Mouse (Mus musculus) embryonic facial prominence, embryonic 14.5 days (tissue): ENCODE measurements around the gene Polk. TPM values are rescaled to one million over a fixed set of nuclear protein-coding genes. Genes with fewer than 3 reads are reported as not detected.

Experiments used
- ATAC-seq: fragments of 200-750 bp; cut with Nextera tagmentation; 2 replicates; pipeline ENCODE4 v1.8.0; 2017; ENCODE audit warnings: low read depth, moderate number of reproducible peaks, moderate TSS enrichment
- DNase-seq: peaks from one replicate; pipeline ENCODE4 v3.0.0-alpha.2; 2015; ENCODE audit warnings: low spot score
- H3K27ac ChIP-seq: fragments of 300-500 bp; sonication (generic); replicated peaks from 2 replicates; pipeline ENCODE4 v1.5.1; 2014; ENCODE audit warnings: low read depth, mild to moderate bottlenecking, low read length, moderate library complexity
- H3K27me3 ChIP-seq: fragments of 300-500 bp; sonication (generic); replicated peaks from 2 replicates; pipeline ENCODE4 v1.6.1; 2014; ENCODE audit warnings: low read length; ENCODE audit not compliant: control insufficient read depth, insufficient read depth
- H3K36me3 ChIP-seq: fragments of 300-500 bp; sonication (generic); 2 replicates; pipeline ENCODE4 v1.6.1; 2014; ENCODE audit warnings: low read length, mixed read lengths; ENCODE audit not compliant: control insufficient read depth, insufficient read depth
- H3K4me1 ChIP-seq: fragments of 300-500 bp; sonication (generic); 2 replicates; pipeline ENCODE4 v1.6.1; 2014; ENCODE audit warnings: antibody characterized with exemption, low read length; ENCODE audit not compliant: control insufficient read depth, insufficient read depth
- H3K4me2 ChIP-seq: fragments of 300-500 bp; sonication (generic); 2 replicates; pipeline ENCODE4 v1.6.1; 2014; ENCODE audit warnings: low read depth, mild to moderate bottlenecking, low read length, moderate library complexity, mixed read lengths
- H3K4me3 ChIP-seq: fragments of 300-500 bp; sonication (generic); 2 replicates; pipeline ENCODE4 v1.5.1; 2014; ENCODE audit warnings: low read depth, mild to moderate bottlenecking, low read length
- H3K9ac ChIP-seq: fragments of 300-500 bp; sonication (generic); 2 replicates; pipeline ENCODE4 v1.6.1; 2014; ENCODE audit warnings: low read depth, mild to moderate bottlenecking, low read length, moderate library complexity, mixed read lengths
- H3K9me3 ChIP-seq: fragments of 300-500 bp; sonication (generic); 2 replicates; pipeline ENCODE4 v1.6.1; 2016; ENCODE audit warnings: low read length; ENCODE audit not compliant: control insufficient read depth
- WGBS: fragments of 180-500 bp; shearing (Covaris S2); extraction: QIAGEN DNeasy Blood & Tissue Kit; methylation state at CpG from one replicate; pipeline ENCODE4 v1.1.7; 2014; 5-methylcytosine and 5-hydroxymethylcytosine counted together
- polyA plus RNA-seq: library from polyadenylated mRNA; unstranded; fragments of >200 nt; fragmentation: Nextera tagmentation; extraction: Ambion mirVana; gene quantifications from 2 replicates; pipeline ENCODE4 v1.2.1, GENCODE M21; 2014

The Polk gene
- polyA plus RNA-seq, 1 experiment from 2014 or later, result 10.1 TPM

GRCm38 (mm10) chr13:96470556-96470955 lies 71.8 kb downstream of the Polk start:
- Histone ChIP-seq H3K36me3 (no peaks in the 10 kb centered on the region), H3K27me3 (no peaks in the 10 kb centered on the region), H3K4me3 (no peak overlapping the region), H3K4me2 (no peak overlapping the region), H3K9ac (no peak overlapping the region), H3K27ac (no peak overlapping the region), H3K9me3 (no peaks in the 10 kb centered on the region), H3K4me1 (no peaks in the 10 kb centered on the region)
- DNase-seq, result no peak
- WGBS, result 84% methylated on average over 6 of the region's 6 CpGs
- ATAC-seq, result no peak

- Histone ChIP-seq H3K27me3 (no peaks in the 10 kb centered on the region), H3K36me3 (no peaks in the 10 kb centered on the region), H3K9me3 (no peaks in the 10 kb centered on the region), H3K27ac (no peak overlapping the region), H3K4me2 (no peak overlapping the region), H3K4me1 (no peaks in the 10 kb centered on the region), H3K9ac (no peak overlapping the region), H3K4me3 (no peak overlapping the region)
- DNase-seq (no peak), ATAC-seq (no peak)
- WGBS, result 84% methylated on average over 5 of the region's 5 CpGs
These were observed 73.7 kb downstream of the Polk start for GRCm38 (mm10) chr13:96468678-96469077.

DNA sequence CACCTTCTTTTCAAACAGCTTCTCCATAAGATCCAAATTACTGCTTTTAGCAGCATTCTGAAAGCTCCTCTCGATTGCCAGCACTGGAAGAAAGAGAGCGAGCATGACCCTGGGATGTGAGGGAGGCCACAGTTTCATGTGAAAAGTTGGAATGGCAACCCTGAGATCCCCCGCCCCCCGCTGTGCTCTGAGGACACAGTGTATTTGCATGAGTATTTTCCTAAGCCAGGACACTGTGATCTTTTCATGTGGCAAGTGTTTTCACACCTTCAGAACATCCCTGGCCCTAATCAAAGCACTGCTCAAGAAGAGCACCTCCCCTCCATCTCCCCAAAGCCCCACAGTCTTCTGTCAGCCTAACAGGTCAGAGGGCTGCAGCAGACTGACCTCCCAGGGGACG lies 77.1 kb downstream of the Polk start:
- Histone ChIP-seq H3K27ac (no peak overlapping the region), H3K9me3 (no peaks in the 10 kb centered on the region), H3K9ac (no peak overlapping the region), H3K36me3 (no peaks in the 10 kb centered on the region), H3K27me3 (no peaks in the 10 kb centered on the region), H3K4me2 (no peak overlapping the region), H3K4me1 (no peaks in the 10 kb centered on the region), H3K4me3 (no peak overlapping the region)
- WGBS, result 57% methylated on average over 5 of the region's 5 CpGs
- ATAC-seq (no peak), DNase-seq (no peak)

DNA sequence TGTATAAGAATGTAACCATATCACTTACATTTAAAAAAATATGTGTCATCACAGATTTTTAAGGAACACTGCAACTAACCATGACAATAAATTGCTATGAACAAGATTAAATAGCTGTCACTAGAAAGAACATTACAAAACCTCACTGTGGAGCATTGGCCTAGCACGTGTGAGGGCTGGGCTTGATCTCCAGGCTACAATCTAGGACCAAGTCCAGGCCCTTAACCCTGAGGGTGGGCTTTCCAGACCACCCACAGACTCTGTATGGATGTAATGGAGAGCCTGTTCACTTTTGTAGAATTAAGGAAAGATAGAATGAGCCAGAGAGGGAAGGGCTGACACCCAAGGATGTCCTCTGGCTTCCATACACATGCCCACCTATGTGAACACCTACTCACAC lies 79.7 kb downstream of the Polk start:
- Histone ChIP-seq H3K9ac (no peak overlapping the region), H3K27ac (no peak overlapping the region), H3K4me2 (no peak overlapping the region), H3K27me3 (no peaks in the 10 kb centered on the region), H3K4me1 (peaks cover 8% of the 10 kb centered on the region; the same call in 1 of the 2 replicates), H3K9me3 (no peaks in the 10 kb centered on the region), H3K36me3 (no peaks in the 10 kb centered on the region), H3K4me3 (no peak overlapping the region)
- WGBS, result 57% methylated on average over 1 of the region's 1 CpGs
- no peak for DNase-seq
- no peak for ATAC-seq

GRCm38 (mm10) chr13:96458606-96459005 lies 83.8 kb downstream of the Polk start:
- no peaks in the 10 kb centered on the region for H3K9me3 ChIP-seq
- ATAC-seq (no peak), DNase-seq (no peak)
- WGBS, result 68% methylated on average over 4 of the region's 4 CpGs
- H3K4me2 ChIP-seq, result no peak overlapping the region
- H3K4me1 ChIP-seq, result peaks cover 8% of the 10 kb centered on the region; the same call in 1 of the 2 replicates
- H3K9ac ChIP-seq, result no peak overlapping the region
- peak overlapping the region; percentile 64 for H3K27ac ChIP-seq
- no peak overlapping the region for H3K4me3 ChIP-seq
- H3K27me3 ChIP-seq, result no peaks in the 10 kb centered on the region
- no peaks in the 10 kb centered on the region for H3K36me3 ChIP-seq

DNA sequence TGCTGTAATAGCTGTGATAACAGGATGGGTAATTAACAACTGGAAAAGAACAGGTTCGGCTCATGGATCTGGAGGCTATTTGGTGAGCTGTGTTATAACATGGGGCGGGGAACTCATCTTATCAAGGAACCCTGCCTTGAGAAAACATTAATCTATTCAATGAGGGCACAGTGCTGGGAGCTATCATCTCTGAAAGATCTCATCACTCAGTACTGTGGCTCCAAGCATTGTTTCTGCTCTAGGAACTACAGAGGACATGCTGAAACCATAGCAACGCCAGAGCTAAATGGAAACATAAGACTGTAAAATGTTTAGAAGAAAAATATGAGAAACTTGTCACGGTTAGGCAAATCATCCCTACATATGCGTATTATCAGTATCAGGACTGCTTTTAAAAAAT lies 84.4 kb downstream of the Polk start:
- H3K27me3 ChIP-seq, result no peaks in the 10 kb centered on the region
- DNase-seq (peak; percentile 90), ATAC-seq (peak; percentile 71; the same call in 1 of the 2 replicates)
- no peak overlapping the region for H3K4me3 ChIP-seq
- H3K36me3 ChIP-seq, result no peaks in the 10 kb centered on the region
- no peak overlapping the region for H3K4me2 ChIP-seq
- peaks cover 8% of the 10 kb centered on the region; the same call in 1 of the 2 replicates for H3K4me1 ChIP-seq
- 49% methylated on average over 5 of the region's 5 CpGs for WGBS
- H3K9ac ChIP-seq, result no peak overlapping the region
- H3K9me3 ChIP-seq, result no peaks in the 10 kb centered on the region
- H3K27ac ChIP-seq, result peak overlapping the region; percentile 64; the same call in 1 of the 2 replicates

GRCm38 (mm10) chr13:96457566-96457965 lies 84.8 kb downstream of the Polk start:
- H3K36me3 ChIP-seq, result no peaks in the 10 kb centered on the region
- no peak overlapping the region for H3K9ac ChIP-seq
- peak overlapping the region; percentile 30; the same call in 1 of the 2 replicates for H3K27ac ChIP-seq
- no peaks in the 10 kb centered on the region for H3K27me3 ChIP-seq
- peaks cover 8% of the 10 kb centered on the region; the same call in 1 of the 2 replicates for H3K4me1 ChIP-seq
- no peak for ATAC-seq
- DNase-seq, result no peak
- WGBS, result 92% methylated on average over 5 of the region's 5 CpGs
- no peak overlapping the region for H3K4me3 ChIP-seq
- H3K4me2 ChIP-seq, result no peak overlapping the region
- no peaks in the 10 kb centered on the region for H3K9me3 ChIP-seq

GRCm38 (mm10) chr13:96454288-96454687 lies 88.1 kb downstream of the Polk start:
- Histone ChIP-seq H3K4me1 (peaks cover 8% of the 10 kb centered on the region; the same call in 1 of the 2 replicates), H3K9ac (no peak overlapping the region), H3K4me2 (no peak overlapping the region), H3K4me3 (no peak overlapping the region), H3K36me3 (no peaks in the 10 kb centered on the region), H3K27me3 (no peaks in the 10 kb centered on the region), H3K9me3 (no peaks in the 10 kb centered on the region), H3K27ac (no peak overlapping the region)
- 68% methylated on average over 3 of the region's 3 CpGs for WGBS
- peak; percentile 26 for DNase-seq
- ATAC-seq, result no peak

DNA sequence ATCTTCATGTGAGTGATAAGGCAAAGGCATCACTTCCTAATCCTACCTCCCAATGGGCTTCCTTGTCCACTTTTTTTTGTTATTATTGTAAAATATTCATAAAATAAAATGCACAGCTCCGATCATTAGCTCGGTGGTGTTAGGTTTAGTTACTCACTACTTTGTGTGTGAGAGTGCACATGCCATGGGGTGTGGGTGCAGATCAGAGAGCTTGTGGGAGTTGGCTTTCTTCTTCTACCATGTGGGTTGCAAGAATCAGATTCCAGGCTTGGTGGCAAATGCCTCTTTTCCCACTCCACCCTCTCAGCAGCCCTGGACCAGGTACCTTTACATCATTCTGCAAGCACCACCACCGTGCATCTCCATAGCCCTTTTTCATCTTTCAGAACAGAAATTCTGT lies 89.8 kb downstream of the Polk start:
- Histone ChIP-seq H3K27me3 (no peaks in the 10 kb centered on the region), H3K9ac (no peak overlapping the region), H3K36me3 (no peaks in the 10 kb centered on the region), H3K9me3 (no peaks in the 10 kb centered on the region), H3K27ac (no peak overlapping the region), H3K4me2 (no peak overlapping the region), H3K4me1 (no peaks in the 10 kb centered on the region), H3K4me3 (no peak overlapping the region)
- ATAC-seq, result no peak
- DNase-seq, result no peak
- WGBS, result 93% methylated on average over 3 of the region's 3 CpGs
